In the genomic region with DNA sequence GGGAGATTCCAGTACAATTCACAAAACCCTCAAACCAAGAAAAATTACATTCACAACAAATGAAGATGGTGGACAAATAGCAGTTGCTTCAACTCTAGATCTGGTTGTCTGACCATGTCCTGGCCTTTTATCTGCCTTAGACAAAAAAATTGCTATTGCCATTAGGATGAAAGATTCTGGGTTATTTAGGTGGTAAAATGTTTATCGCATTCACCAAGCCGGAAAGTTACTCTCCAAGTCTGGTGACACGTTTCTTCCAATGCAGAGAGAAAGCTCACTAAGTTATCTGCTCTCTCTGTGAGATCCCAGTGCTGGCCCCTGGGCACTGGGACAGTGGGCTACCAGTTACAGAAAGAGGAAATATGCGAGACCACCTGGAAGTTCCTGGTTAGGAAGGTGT, we compare ENCODE assay signal across 25 mouse cellular contexts. TPM values are rescaled to one million over a fixed set of nuclear protein-coding genes. Genes with fewer than 3 reads are reported as not detected.
DNase-seq lines count a peak whose midpoint lies in the region; ATAC-seq and TF ChIP-seq lines count a peak whose summit lies in the region.
"Had no signal": no experiment of that assay in that cellular context is flagged by ENCODE, and none has a peak within 500 bp of the region (broad histone marks: within the 10 kb centered on the region; RNA-seq: fewer than 3 reads in every experiment).

No protein-coding gene starts in this region.

- H3K36me3 ChIP-seq in liver, embryonic 11.5 days (ENCODE audit: control insufficient read depth, insufficient read depth, low read length): no peaks in the 10 kb centered on the region
- no peaks in the 10 kb centered on the region for H3K36me3 ChIP-seq in liver, embryonic 12.5 days
- no peaks in the 10 kb centered on the region for H3K36me3 ChIP-seq in liver, embryonic 14.5 days (replicated peaks; ENCODE audit: control insufficient read depth, insufficient read depth, low read depth)
- H3K36me3 ChIP-seq in liver, postnatal 0 days (replicated peaks; ENCODE audit: insufficient read depth, low read length): no peaks in the 10 kb centered on the region
- H3K36me3 ChIP-seq in kidney, embryonic 15.5 days: no peaks in the 10 kb centered on the region
- H3K36me3 ChIP-seq: embryonic facial prominence, embryonic 13.5 days; embryonic facial prominence, embryonic 15.5 days; forebrain, embryonic 10.5 days; forebrain, embryonic 12.5 days had no signal

- no peaks in the 10 kb centered on the region for H3K9me3 ChIP-seq in liver, embryonic 11.5 days (ENCODE audit: control insufficient read depth, low read length)
- no peaks in the 10 kb centered on the region for H3K9me3 ChIP-seq in liver, embryonic 12.5 days (replicated peaks)
- no peaks in the 10 kb centered on the region for H3K9me3 ChIP-seq in liver, embryonic 14.5 days (ENCODE audit: control insufficient read depth, low read length)
- H3K9me3 ChIP-seq in liver, postnatal 0 days (ENCODE audit: low read length): no peaks in the 10 kb centered on the region
- H3K9me3 ChIP-seq in kidney, embryonic 15.5 days (replicated peaks): no peaks in the 10 kb centered on the region
- H3K9me3 ChIP-seq: embryonic facial prominence, embryonic 13.5 days; embryonic facial prominence, embryonic 15.5 days; forebrain, embryonic 10.5 days; forebrain, embryonic 12.5 days had no signal

- H3K27me3 ChIP-seq in liver, embryonic 11.5 days (replicated peaks; ENCODE audit: control insufficient read depth, insufficient read depth, low read length): no peaks in the 10 kb centered on the region
- no peaks in the 10 kb centered on the region for H3K27me3 ChIP-seq in liver, embryonic 12.5 days (replicated peaks)
- H3K27me3 ChIP-seq in liver, embryonic 14.5 days (ENCODE audit: control insufficient read depth, insufficient read depth, low read length): no peaks in the 10 kb centered on the region
- no peaks in the 10 kb centered on the region for H3K27me3 ChIP-seq in liver, postnatal 0 days (ENCODE audit: insufficient read depth, low read length)
- H3K27me3 ChIP-seq in kidney, embryonic 15.5 days: no peaks in the 10 kb centered on the region
- H3K27me3 ChIP-seq: embryonic facial prominence, embryonic 13.5 days; embryonic facial prominence, embryonic 15.5 days; Patski had no signal

- H3K4me3 ChIP-seq in liver, embryonic 11.5 days (ENCODE audit: low read depth, low read length): no peak overlapping the region
- no peak overlapping the region for H3K4me3 ChIP-seq in liver, embryonic 12.5 days
- no peak overlapping the region for H3K4me3 ChIP-seq in liver, embryonic 14.5 days (ENCODE audit: insufficient read depth in 1 of 2, low read depth in 2 of 2, low read length in 2 of 2)
- H3K4me3 ChIP-seq in liver, postnatal 0 days (ENCODE audit: low read depth, low read length): no peak overlapping the region
- no peak overlapping the region for H3K4me3 ChIP-seq in kidney, embryonic 15.5 days (replicated peaks)
- H3K4me3 ChIP-seq: embryonic facial prominence, embryonic 13.5 days; embryonic facial prominence, embryonic 15.5 days; erythroblast, embryonic 14.5 days; forebrain, embryonic 10.5 days; forebrain, embryonic 12.5 days had no signal

- H3K4me2 ChIP-seq in liver, embryonic 11.5 days: no peak overlapping the region
- H3K4me2 ChIP-seq in liver, embryonic 12.5 days: no peak overlapping the region
- H3K4me2 ChIP-seq in liver, embryonic 14.5 days (ENCODE audit: low read depth): no peak overlapping the region
- H3K4me2 ChIP-seq in liver, postnatal 0 days (ENCODE audit: low read depth, low read length): no peak overlapping the region
- H3K4me2 ChIP-seq in kidney, embryonic 15.5 days: no peak overlapping the region
- H3K4me2 ChIP-seq: embryonic facial prominence, embryonic 13.5 days; embryonic facial prominence, embryonic 15.5 days; forebrain, embryonic 12.5 days had no signal

- ATAC-seq in liver, embryonic 11.5 days (replicated peaks; ENCODE audit: low FRiP score): no peak
- ATAC-seq in liver, embryonic 12.5 days: no peak
- no peak for ATAC-seq in liver, embryonic 14.5 days (ENCODE audit: insufficient read depth)
- ATAC-seq in liver, postnatal 0 days: no peak
- no peak for ATAC-seq in kidney, embryonic 15.5 days (replicated peaks; ENCODE audit: low FRiP score)
- ATAC-seq: activated CD4-positive, CD25-positive, alpha-beta regulatory T cell, adult 4 months; forebrain, embryonic 14.5 days; forebrain, embryonic 16.5 days; Patski had no signal

- H3K9ac ChIP-seq in liver, embryonic 11.5 days (ENCODE audit: low read depth, low read length): no peak overlapping the region
- 0 out of 2 replicates have a peak overlapping the region, but pooled peaks have one; percentile 4 for H3K9ac ChIP-seq in liver, embryonic 12.5 days
- peak overlapping the region; percentile 35 for H3K9ac ChIP-seq in liver, embryonic 14.5 days (replicated peaks)
- H3K9ac ChIP-seq in liver, postnatal 0 days (replicated peaks): no peak overlapping the region
- H3K9ac ChIP-seq in kidney, embryonic 15.5 days: no peak overlapping the region
- H3K9ac ChIP-seq: embryonic facial prominence, embryonic 13.5 days; embryonic facial prominence, embryonic 15.5 days; forebrain, embryonic 12.5 days had no signal

- TF ChIP-seq EP300 in liver, embryonic 14.5 days (IDR thresholded peaks at IDR 0.05; ENCODE audit: low read depth): no peak
- 0 out of 2 replicates have a peak, but pooled peaks have one; percentile 9 for TF ChIP-seq EP300 in liver, postnatal 0 days (IDR thresholded peaks at IDR 0.05; ENCODE audit: low read depth)

- 65% methylated on average over 4 of the region's 4 CpGs for WGBS in liver, embryonic 11.5 days
- WGBS in liver, embryonic 12.5 days (ENCODE audit: insufficient replicate concordance): 49% methylated on average over 4 of the region's 4 CpGs
- 43% methylated on average over 4 of the region's 4 CpGs for WGBS in liver, embryonic 14.5 days (ENCODE audit: insufficient replicate concordance)
- 64% methylated on average over 4 of the region's 4 CpGs for WGBS in liver, postnatal 0 days (ENCODE audit: insufficient replicate concordance)
- 87% methylated on average over 4 of the region's 4 CpGs for WGBS in kidney, embryonic 15.5 days

- 0 out of 2 replicates have a peak overlapping the region, but pooled peaks have one; percentile 16 for H3K27ac ChIP-seq in liver, embryonic 11.5 days (ENCODE audit: low read depth, low read length)
- peak overlapping the region; percentile 32 for H3K27ac ChIP-seq in liver, embryonic 12.5 days
- peak overlapping the region; percentile 37; the same call in 1 of the 2 replicates for H3K27ac ChIP-seq in liver, embryonic 14.5 days
- H3K27ac ChIP-seq in liver, postnatal 0 days (ENCODE audit: low read depth): no peak overlapping the region
- H3K27ac ChIP-seq in kidney, embryonic 15.5 days: no peak overlapping the region
- H3K27ac ChIP-seq: embryonic facial prominence, embryonic 13.5 days; embryonic facial prominence, embryonic 15.5 days; forebrain, embryonic 10.5 days; forebrain, embryonic 12.5 days had no signal

- intact Hi-C loops in gastrocnemius, postnatal 36 days (cut with DNase I): loop anchor here (5.0 kb wide), 1 partner anchor 238 kb away; no protein-coding TSS in a partner anchor

- peaks cover 64% of the 10 kb centered on the region for H3K4me1 ChIP-seq in liver, embryonic 11.5 days (replicated peaks; ENCODE audit: control insufficient read depth, insufficient read depth, low read length)
- H3K4me1 ChIP-seq in liver, embryonic 12.5 days: peaks cover 81% of the 10 kb centered on the region
- peaks cover 42 to 63% of the 10 kb centered on the region in 2 experiments for H3K4me1 ChIP-seq in liver, embryonic 14.5 days (replicated peaks; ENCODE audit: control insufficient read depth in 2 of 2, insufficient read depth in 2 of 2, low read length in 1 of 2)
- H3K4me1 ChIP-seq in liver, postnatal 0 days (ENCODE audit: insufficient read depth): peaks cover 60% of the 10 kb centered on the region
- H3K4me1 ChIP-seq in kidney, embryonic 15.5 days: peaks cover 75% of the 10 kb centered on the region

- TF ChIP-seq CTCF in liver, embryonic 14.5 days (IDR thresholded peaks at IDR 0.05; ENCODE audit: low read depth): no peak
- no peak for TF ChIP-seq CTCF in liver, postnatal 0 days (IDR thresholded peaks at IDR 0.05; ENCODE audit: low read depth)

- no peak for DNase-seq in liver, embryonic 11.5 days (ENCODE audit: low spot score)
- DNase-seq in liver: no peak
- DNase-seq in liver, embryonic 14.5 days (ENCODE audit: low read depth in 3 of 3, low spot score in 3 of 3): no peak
- DNase-seq in liver, postnatal 0 days: no peak
- DNase-seq in gastrocnemius, postnatal 36 days: no peak
- no peak for DNase-seq in cerebellum, postnatal 14 days
- DNase-seq: adrenal gland, adult 8-10 months; adrenal gland, postnatal 14 days; adrenal gland, postnatal 36 days; cerebellum, adult 18-20 months; cerebellum, adult 8-10 months; cerebellum, adult 9-11 months; cerebellum, postnatal 36 days; embryo, embryonic 11 days had no signal

RNA-seq across cellular contexts. Expression of a gene that starts 5.5 kb away (rescaled TPM):
- polyA plus RNA-seq in liver, embryonic 11.5 days (2014; fragmentation: Nextera tagmentation; extraction: Ambion mirVana): 5.9 and 7.3 TPM in 2 replicates
- 5.5 and 5.6 TPM in 2 replicates for polyA plus RNA-seq in liver, embryonic 12.5 days (2016; fragmentation: Nextera tagmentation; extraction: Ambion mirVana)
- polyA plus RNA-seq in liver, embryonic 14.5 days (2012; rRNA removed): 10.9 and 11.5 TPM in 2 replicates
- polyA plus RNA-seq in liver, embryonic 14.5 days (2014; fragmentation: Nextera tagmentation; extraction: Ambion mirVana): 2.8 and 3.2 TPM in 2 replicates
- 5.0 and 6.2 TPM in 2 replicates for polyA plus RNA-seq in liver, postnatal 0 days (2015; fragmentation: Nextera tagmentation; extraction: Ambion mirVana)
- 10 to 100 TPM; 26.5 to 30.1 TPM for total RNA-seq in gastrocnemius, postnatal 36 days (2021)
- polyA plus RNA-seq in kidney, embryonic 15.5 days (2015; fragmentation: Nextera tagmentation; extraction: Ambion mirVana): 12.3 and 13.3 TPM in 2 replicates

Comparison
In these comparisons a context has a peak if more than half of its experiments do, and no peak if none do; other contexts are left out.
1. H3K27ac ChIP-seq: peak in liver, embryonic 11.5 days (single experiment), liver, embryonic 12.5 days (single experiment) and liver, embryonic 14.5 days (single experiment); none in liver, postnatal 0 days (single experiment) and kidney, embryonic 15.5 days (single experiment).
2. H3K9ac ChIP-seq: peak in liver, embryonic 12.5 days (single experiment) and liver, embryonic 14.5 days (single experiment); none in liver, embryonic 11.5 days (single experiment), liver, postnatal 0 days (single experiment) and kidney, embryonic 15.5 days (single experiment).